Mouse (Mus musculus): ENCODE data around the gene Mtss1l.

DNA sequence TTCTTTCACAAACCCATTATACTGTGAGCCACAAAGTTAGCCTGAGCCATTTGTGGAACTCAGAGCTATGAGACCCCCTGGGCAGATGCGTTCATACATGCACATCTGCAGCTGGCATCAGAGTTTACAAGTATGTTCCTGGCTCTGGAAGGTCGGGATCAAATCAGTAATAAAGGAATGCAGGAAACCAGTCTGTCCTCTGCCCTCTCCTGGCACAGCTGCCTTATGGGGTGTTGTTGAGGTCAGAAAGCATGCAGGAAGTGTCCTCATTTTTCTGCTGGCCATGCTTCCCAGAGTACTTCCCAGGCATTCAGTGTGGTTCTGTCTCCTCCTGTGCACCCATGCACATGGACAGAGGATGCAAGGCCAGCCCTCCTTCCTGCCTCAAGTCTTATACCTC, 48.1 kb upstream of the Mtss1l start:
- TF ChIP-seq USF2 (conservative IDR thresholded peaks at IDR 0.05; ENCODE audit: low read depth, low read length), result no peak
- TF ChIP-seq HCFC1 (IDR thresholded peaks at IDR 0.05; ENCODE audit: low read depth, low read length), result no peak
- TF ChIP-seq CTCF (conservative IDR thresholded peaks at IDR 0.05 in 1 of 2, IDR thresholded peaks at IDR 0.05 in 1 of 2; ENCODE audit: low read depth in 2 of 2, low read length in 2 of 2), result no peak
- no peak for TF ChIP-seq ELF1 (IDR thresholded peaks at IDR 0.05; ENCODE audit: low read depth, low read length)
- no peak for TF ChIP-seq TCF12 (IDR thresholded peaks at IDR 0.05; ENCODE audit: low read depth, low read length)
- TF ChIP-seq USF1 (IDR thresholded peaks at IDR 0.05; ENCODE audit: low read depth, low read length), result no peak
- TF ChIP-seq POLR2AphosphoS2 (IDR thresholded peaks at IDR 0.05; ENCODE audit: low read depth, low read length), result no peak
- TF ChIP-seq MAX (IDR thresholded peaks at IDR 0.05; ENCODE audit: low read length), result no peak
- TF ChIP-seq IRF4 (IDR thresholded peaks at IDR 0.05; ENCODE audit: low read depth, low read length), result no peak
- TF ChIP-seq PAX5 (IDR thresholded peaks at IDR 0.05; ENCODE audit: low read length), result no peak

Data from CH12.LX (cell line).